Mouse (Mus musculus): Measurements from ENCODE around the gene Rnf5.

DNA sequence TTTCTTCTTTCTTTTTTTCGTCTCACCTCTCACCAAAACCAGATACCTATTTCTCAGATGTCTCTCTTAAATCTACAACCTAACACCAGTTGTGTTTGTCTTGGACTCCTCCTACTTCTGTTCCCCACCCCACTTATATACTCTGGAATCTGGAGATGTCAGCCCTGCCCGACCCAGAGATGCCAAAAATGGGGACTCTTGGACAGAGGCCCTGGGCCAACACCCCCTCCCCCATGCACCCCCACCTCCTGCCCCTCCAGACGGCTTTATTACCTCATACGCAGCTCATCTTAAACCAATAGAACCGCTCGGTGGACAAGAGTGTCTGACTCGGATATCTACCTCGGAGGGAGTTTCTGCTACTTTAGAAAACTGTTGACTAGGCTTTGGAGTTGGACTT lies 7.4 kb downstream of the Rnf5 start:
- TF ChIP-seq CTCF (IDR thresholded peaks at IDR 0.05; ENCODE audit: borderline replicate concordance, extremely low read depth, insufficient read depth, insufficient read length), result no peak
- TF ChIP-seq POLR2A (IDR thresholded peaks at IDR 0.05; ENCODE audit: borderline replicate concordance, extremely low read depth, insufficient read depth, insufficient read length, poor library complexity, severe bottlenecking), result no peak

All from brain, embryonic 14.5 days (tissue).